Comparison of ENCODE assay signal across 9 mouse cellular contexts in genomic region chr1:152640195-152640981, GRCm38 (mm10).
DNase-seq lines count a peak whose midpoint lies in the region; ATAC-seq and TF ChIP-seq lines count a peak whose summit lies in the region.
"Had no signal": no experiment of that assay in that cellular context is flagged by ENCODE, and none has a peak within 500 bp of the region (broad histone marks: within the 10 kb centered on the region; RNA-seq: fewer than 3 reads in every experiment).

No protein-coding gene starts in this region.

- H3K36me3 ChIP-seq in intestine, embryonic 15.5 days: no peaks in the 10 kb centered on the region
- H3K36me3 ChIP-seq in midbrain, postnatal 0 days (ENCODE audit: insufficient read depth, low read length): no peaks in the 10 kb centered on the region

- intact Hi-C loops in gastrocnemius, postnatal 14 days (cut with DNase I; ENCODE audit: low total_unique reads): no loop called here

- H3K9ac ChIP-seq in intestine, embryonic 15.5 days: no peak overlapping the region
- no peak overlapping the region for H3K9ac ChIP-seq in midbrain, postnatal 0 days (replicated peaks; ENCODE audit: low read length, poor library complexity, severe bottlenecking)

- H3K9me3 ChIP-seq in intestine, embryonic 15.5 days: no peaks in the 10 kb centered on the region
- no peaks in the 10 kb centered on the region for H3K9me3 ChIP-seq in midbrain, postnatal 0 days (ENCODE audit: low read length)

- peaks cover 12% of the 10 kb centered on the region for H3K4me1 ChIP-seq in intestine, embryonic 15.5 days (replicated peaks)
- H3K4me1 ChIP-seq in midbrain, postnatal 0 days (ENCODE audit: insufficient read depth, low read length): no peaks in the 10 kb centered on the region

- no peak overlapping the region for H3K4me3 ChIP-seq in intestine, embryonic 15.5 days (replicated peaks)
- H3K4me3 ChIP-seq in midbrain, postnatal 0 days (ENCODE audit: low read depth, low read length): no peak overlapping the region

- peak overlapping the region; percentile 70 for H3K27ac ChIP-seq in intestine, embryonic 15.5 days
- H3K27ac ChIP-seq in midbrain, postnatal 0 days (ENCODE audit: low read depth, low read length): no peak overlapping the region
- H3K27ac ChIP-seq: macrophage had no signal

- TF ChIP-seq CTCF in midbrain, postnatal 0 days (IDR thresholded peaks at IDR 0.05): no peak

- H3K4me2 ChIP-seq in intestine, embryonic 15.5 days (replicated peaks): no peak overlapping the region
- H3K4me2 ChIP-seq in midbrain, postnatal 0 days (ENCODE audit: low read depth, low read length, poor library complexity, severe bottlenecking): no peak overlapping the region

- peak; percentile 81 for ATAC-seq in intestine, embryonic 15.5 days
- no peak for ATAC-seq in midbrain, postnatal 0 days (ENCODE audit: low FRiP score)
- ATAC-seq in granulocyte monocyte progenitor cell, adult 5-6 weeks (replicated peaks; ENCODE audit: poor library complexity, severe bottlenecking): no peak
- no peak for ATAC-seq in inflammation-experienced regulatory T-cells, adult 6 months

- WGBS in intestine, embryonic 15.5 days: 50% methylated on average over 11 of the region's 11 CpGs
- WGBS in midbrain, postnatal 0 days: 60% methylated on average over 11 of the region's 11 CpGs

- no peaks in the 10 kb centered on the region for H3K27me3 ChIP-seq in intestine, embryonic 15.5 days (replicated peaks)
- no peaks in the 10 kb centered on the region for H3K27me3 ChIP-seq in midbrain, postnatal 0 days (ENCODE audit: insufficient read depth, low read length)

- peak; percentile 86 for DNase-seq in adipocyte (ENCODE audit: low spot score)
- peak; percentile 97 for DNase-seq in cerebellum, adult 11-12 months
- peak; percentile 87 for DNase-seq in gastrocnemius, postnatal 14 days
- DNase-seq in left cerebral cortex, adult 11 months (ENCODE audit: low spot score): peak; percentile 21
- peak; percentile 92 for DNase-seq in midbrain, postnatal 0 days (ENCODE audit: low spot score)

Comparison
In these comparisons a context has a peak if more than half of its experiments do, and no peak if none do; other contexts are left out.
1. DNase-seq: peak in every context shown above with its lines; median percentile 97 in cerebellum, adult 11-12 months; 92 in midbrain, postnatal 0 days; 87 in gastrocnemius, postnatal 14 days; 86 in adipocyte; 21 in left cerebral cortex, adult 11 months.